Mouse (Mus musculus) myocyte (in vitro differentiated cells): ENCODE data around the gene Dpyd. TPM values are rescaled to one million over a fixed set of nuclear protein-coding genes. Genes with fewer than 3 reads are reported as not detected.

ENCODE experiments used
- H3K27me3 ChIP-seq: one replicate; pipeline ENCODE4 v1.6.1; 2011; ENCODE audit not compliant: control insufficient read depth, insufficient read depth, insufficient read length
- H3K36me3 ChIP-seq: one replicate; pipeline ENCODE4 v1.6.1; 2011; ENCODE audit not compliant: control insufficient read depth, insufficient read depth
- H3K4me2 ChIP-seq: one replicate; pipeline ENCODE4 v1.6.1; 2011; ENCODE audit warnings: low read depth, control low read depth
- H3K4me3 ChIP-seq: one replicate; pipeline ENCODE4 v1.5.1; 2011; ENCODE audit warnings: mild to moderate bottlenecking, control low read depth, moderate library complexity
- H3K79me2 ChIP-seq: one replicate; pipeline ENCODE4 v1.6.1; 2011; ENCODE audit not compliant: control insufficient read depth, insufficient read depth
- H3ac ChIP-seq: one replicate; pipeline ENCODE4 v1.6.1; 2011; ENCODE audit not compliant: control insufficient read depth, insufficient read length
- CEBPB ChIP-seq: IDR thresholded peaks from 2 replicates; pipeline ENCODE4 v1.6.1; 2011; ENCODE audit warnings: mild to moderate bottlenecking, moderate library complexity; ENCODE audit not compliant: poor library complexity, insufficient read depth, severe bottlenecking
- E2F4 ChIP-seq: IDR thresholded peaks from one replicate; pipeline ENCODE4 v1.6.1; 2011; ENCODE audit warnings: mild to moderate bottlenecking, control low read depth, moderate library complexity; ENCODE audit not compliant: insufficient read depth
- MAX ChIP-seq: IDR thresholded peaks from one replicate; pipeline ENCODE4 v1.6.1; 2011; ENCODE audit warnings: low read depth, mild to moderate bottlenecking, control low read depth
- MYOD1 ChIP-seq, 3 experiments: IDR thresholded peaks; one replicate each; pipeline ENCODE4 v1.6.1; 2011; ENCODE audit warnings: control low read depth in 2 of 3, low read depth in 2 of 3, mild to moderate bottlenecking in 2 of 3, moderate library complexity in 1 of 3; ENCODE audit not compliant: insufficient read length in 2 of 3, control insufficient read depth in 1 of 3
- MYOG ChIP-seq, 3 experiments: IDR thresholded peaks; one replicate each; pipeline ENCODE4 v1.6.1; 2011; ENCODE audit warnings: control low read depth in 2 of 3, low read depth in 2 of 3, mild to moderate bottlenecking in 2 of 3; ENCODE audit not compliant: insufficient read length in 2 of 3, control insufficient read depth in 1 of 3, insufficient read depth in 1 of 3
- POLR2A ChIP-seq: IDR thresholded peaks from one replicate; pipeline ENCODE4 v1.6.1; 2011; ENCODE audit warnings: low read depth, mild to moderate bottlenecking, control low read depth, moderate library complexity; ENCODE audit not compliant: insufficient read length
- POLR2AphosphoS2 ChIP-seq: IDR thresholded peaks from one replicate; pipeline ENCODE4 v1.6.1; 2011; ENCODE audit warnings: low read depth, control low read depth; ENCODE audit not compliant: insufficient read length
- REST ChIP-seq: IDR thresholded peaks from one replicate; pipeline ENCODE4 v1.6.1; 2011; ENCODE audit warnings: mild to moderate bottlenecking, control low read depth, moderate library complexity; ENCODE audit not compliant: insufficient read depth, insufficient read length
- SRF ChIP-seq: IDR thresholded peaks from one replicate; pipeline ENCODE4 v1.6.1; 2011; ENCODE audit warnings: low read depth; ENCODE audit not compliant: control insufficient read depth, insufficient read length
- TCF12 ChIP-seq: IDR thresholded peaks from one replicate; pipeline ENCODE4 v1.6.1; 2011; ENCODE audit warnings: mild to moderate bottlenecking, control low read depth; ENCODE audit not compliant: poor library complexity, insufficient read depth, severe bottlenecking
- TCF3 ChIP-seq: IDR thresholded peaks from one replicate; pipeline ENCODE4 v1.6.1; 2011; ENCODE audit warnings: low read depth, control low read depth; ENCODE audit not compliant: insufficient read length
- USF1 ChIP-seq: IDR thresholded peaks from one replicate; pipeline ENCODE4 v1.6.1; 2011; ENCODE audit warnings: low read depth, mild to moderate bottlenecking, control low read depth, moderate library complexity
- polyA plus RNA-seq: library from polyadenylated mRNA; unstranded; fragments of >200 nt; fragmentation: generic; extraction: Trizol; gene quantifications from one replicate; pipeline ENCODE4 v1.2.1, GENCODE M21; 2012; ENCODE audit warnings: missing spikeins

Dpyd gene
- polyA plus RNA-seq, 1 experiment, result 2.0 TPM

DNA sequence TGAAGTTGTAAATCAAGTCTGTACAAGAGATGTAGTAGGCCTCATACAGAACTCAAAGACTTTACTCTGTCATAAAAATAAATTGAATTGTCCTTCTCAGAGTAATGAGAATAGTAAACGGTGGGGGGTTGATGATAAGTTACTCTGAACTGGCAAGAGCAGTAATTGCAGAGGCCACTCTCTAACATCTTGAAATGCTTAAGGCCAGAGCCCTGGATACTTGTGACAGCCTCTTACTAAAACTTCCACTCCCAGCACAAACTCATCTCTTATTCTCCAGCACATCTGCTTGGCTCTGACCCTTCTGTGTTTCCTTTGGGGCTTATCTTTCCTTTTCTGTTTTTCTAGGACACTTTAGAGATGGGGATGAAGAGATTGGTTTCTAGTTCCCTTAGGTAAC lies 606.7 kb downstream of the Dpyd start:
- H3K27me3 ChIP-seq, result no peaks in the 10 kb centered on the region
- no peak overlapping the region for H3K4me2 ChIP-seq
- no peaks in the 10 kb centered on the region for H3K36me3 ChIP-seq
- H3ac ChIP-seq, result no peak overlapping the region
- TF ChIP-seq SRF (no peak), POLR2AphosphoS2 (no peak), MAX (no peak), REST (no peak), TCF12 (no peak), CEBPB (no peak), MYOD1 (IDR thresholded peaks at IDR 0.05; ENCODE audit: control insufficient read depth in 1 of 3, insufficient read length in 2 of 3, low read depth in 2 of 3) (no peak), E2F4 (no peak), TCF3 (no peak), POLR2A (no peak)
- no peaks in the 10 kb centered on the region for H3K79me2 ChIP-seq
- H3K4me3 ChIP-seq, result no peak overlapping the region

- Histone ChIP-seq H3K4me3 (no peak overlapping the region), H3K79me2 (no peaks in the 10 kb centered on the region), H3ac (no peak overlapping the region), H3K27me3 (no peaks in the 10 kb centered on the region), H3K4me2 (no peak overlapping the region), H3K36me3 (no peaks in the 10 kb centered on the region)
- TF ChIP-seq MAX (no peak), MYOD1 (IDR thresholded peaks at IDR 0.05; ENCODE audit: control insufficient read depth in 1 of 3, insufficient read length in 2 of 3, low read depth in 2 of 3) (no peak), CEBPB (no peak), TCF3 (no peak), E2F4 (no peak), SRF (no peak), POLR2AphosphoS2 (no peak), TCF12 (no peak), USF1 (no peak), REST (no peak)
These were observed 621.3 kb downstream of the Dpyd start for GRCm38 (mm10) chr3:119183261-119183660.

- no peak overlapping the region for H3K4me2 ChIP-seq
- H3K4me3 ChIP-seq, result no peak overlapping the region
- TF ChIP-seq TCF12 (no peak), TCF3 (no peak), REST (no peak), SRF (no peak), USF1 (no peak), POLR2A (no peak), MYOG (IDR thresholded peaks at IDR 0.05; ENCODE audit: control insufficient read depth in 1 of 3, insufficient read depth in 1 of 3, insufficient read length in 2 of 3, low read depth in 2 of 3) (no peak), MYOD1 (IDR thresholded peaks at IDR 0.05; ENCODE audit: control insufficient read depth in 1 of 3, insufficient read length in 2 of 3, low read depth in 2 of 3) (no peak), E2F4 (no peak), MAX (no peak), POLR2AphosphoS2 (no peak), CEBPB (no peak)
- H3ac ChIP-seq, result no peak overlapping the region
- no peaks in the 10 kb centered on the region for H3K79me2 ChIP-seq
- no peaks in the 10 kb centered on the region for H3K27me3 ChIP-seq
- H3K36me3 ChIP-seq, result no peaks in the 10 kb centered on the region
These were observed 632.1 kb downstream of the Dpyd start for GRCm38 (mm10) chr3:119194071-119194470.

GRCm38 (mm10) chr3:119195613-119196012 lies 633.7 kb downstream of the Dpyd start:
- TF ChIP-seq CEBPB, result no peak
- TF ChIP-seq TCF12, result no peak
- no peak for TF ChIP-seq REST
- no peak for TF ChIP-seq USF1
- no peak for TF ChIP-seq POLR2A
- TF ChIP-seq MYOG (IDR thresholded peaks at IDR 0.05; ENCODE audit: control insufficient read depth in 1 of 3, insufficient read depth in 1 of 3, insufficient read length in 2 of 3, low read depth in 2 of 3), result no peak
- TF ChIP-seq E2F4, result no peak
- no peak for TF ChIP-seq POLR2AphosphoS2
- no peak for TF ChIP-seq SRF
- TF ChIP-seq MYOD1 (IDR thresholded peaks at IDR 0.05; ENCODE audit: control insufficient read depth in 1 of 3, insufficient read length in 2 of 3, low read depth in 2 of 3), result no peak
- no peak for TF ChIP-seq MAX
- TF ChIP-seq TCF3, result no peak
- H3K4me3 ChIP-seq, result no peak overlapping the region
- no peaks in the 10 kb centered on the region for H3K79me2 ChIP-seq
- no peaks in the 10 kb centered on the region for H3K27me3 ChIP-seq
- H3ac ChIP-seq, result no peak overlapping the region
- H3K36me3 ChIP-seq, result no peaks in the 10 kb centered on the region
- no peak overlapping the region for H3K4me2 ChIP-seq

GRCm38 (mm10) chr3:119220763-119221412 lies 659.0 kb downstream of the Dpyd start:
- Histone ChIP-seq H3K36me3 (no peaks in the 10 kb centered on the region), H3ac (no peak overlapping the region), H3K27me3 (no peaks in the 10 kb centered on the region), H3K79me2 (no peaks in the 10 kb centered on the region), H3K4me2 (no peak overlapping the region), H3K4me3 (no peak overlapping the region)
- TF ChIP-seq SRF (no peak), USF1 (no peak), TCF3 (no peak)
